Mouse (Mus musculus): ENCODE measurements around the gene Vmn1r123.
"Not testable (repeated sequence)": the region's sequence is repeated elsewhere in the genome, so short reads cannot be mapped to it uniquely, and the experiment has no call there.

The Vmn1r123 gene

GRCm38 (mm10) chr7:21161885-21162284 lies at the start of gene Vmn1r123:
Gene Vmn1r123 (plus strand): TSS chr7:21162185.
- ATAC-seq (ENCODE audit: low TSS enrichment): not testable (repeated sequence)

GRCm38 (mm10) chr7:21134028-21134427 lies 28.0 kb upstream of the Vmn1r123 start, which contains the start of gene Vmn1r122:
Gene Vmn1r122 (minus strand): TSS chr7:21134128.
- ATAC-seq (ENCODE audit: low TSS enrichment): not testable (repeated sequence)

GRCm38 (mm10) chr7:21190323-21190722 lies 28.3 kb downstream of the Vmn1r123 start, which contains the start of gene Gm5157:
Gene Gm5157 (minus strand): TSS chr7:21190423.
- ATAC-seq (ENCODE audit: low TSS enrichment): not testable (repeated sequence)
